Mouse (Mus musculus) spleen, postnatal 36 days (tissue): ENCODE data around the gene Mllt11.

ENCODE experiments used
- DNase-seq, 2 experiments: peaks; one replicate each; pipeline ENCODE4 v3.0.0; 2022; ENCODE audit warnings: low spot score in 2 of 2, mixed read lengths in 1 of 2

Mllt11 gene

GRCm38 (mm10) chr3:95246465-95247231 lies 14.7 kb upstream of the Mllt11 start:
- DNase-seq, result peak; percentile 40 to 51

DNA sequence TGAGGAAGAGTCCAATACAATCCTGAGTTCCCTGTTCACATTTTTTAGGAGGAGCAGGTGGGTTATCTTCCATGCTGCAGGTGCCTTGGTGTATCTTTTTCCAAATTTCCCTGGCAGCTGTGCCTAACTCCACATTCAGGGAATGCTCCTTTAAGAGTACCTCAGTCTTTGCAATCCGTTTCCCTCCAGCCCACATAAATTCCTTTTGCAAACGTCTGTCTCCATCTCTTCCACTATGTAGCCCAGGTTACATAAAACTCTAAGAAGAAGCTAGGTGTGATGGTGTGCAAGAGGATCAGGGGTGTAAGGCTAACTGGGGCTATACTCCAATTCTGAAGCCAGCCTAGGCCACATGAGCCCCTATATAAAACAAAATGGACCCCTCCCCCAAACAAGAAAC lies 11.1 kb upstream of the Mllt11 start:
- no peak for DNase-seq

GRCm38 (mm10) chr3:95241498-95241897 lies 9.5 kb upstream of the Mllt11 start, which contains the start of gene Gm128:
TSS of gene Gm128 (minus strand) at chr3:95241598.
- DNase-seq, result no peak

DNA sequence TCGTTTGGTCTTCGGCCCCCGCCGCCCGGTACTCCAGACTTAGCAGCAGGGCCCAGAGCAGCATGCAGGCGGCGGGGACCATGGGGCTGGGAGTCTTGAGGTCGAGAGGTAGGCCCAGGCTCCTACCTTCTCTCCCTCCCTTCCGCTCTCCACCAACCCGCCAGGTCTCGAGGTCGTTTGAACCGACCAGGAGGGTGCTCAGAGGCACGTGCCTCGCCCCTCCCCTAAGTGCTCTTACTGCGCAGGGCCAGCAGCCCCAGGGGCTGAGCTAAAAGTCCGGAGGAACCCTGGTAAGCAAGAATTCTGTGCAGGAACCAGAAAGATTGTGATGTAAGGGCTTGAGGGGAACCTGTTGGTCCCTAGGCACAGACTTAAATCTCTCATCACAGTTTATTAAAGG lies 8.9 kb upstream of the Mllt11 start:
- DNase-seq, result no peak

GRCm38 (mm10) chr3:95239971-95240370 lies 8.0 kb upstream of the Mllt11 start:
- no peak for DNase-seq

DNA sequence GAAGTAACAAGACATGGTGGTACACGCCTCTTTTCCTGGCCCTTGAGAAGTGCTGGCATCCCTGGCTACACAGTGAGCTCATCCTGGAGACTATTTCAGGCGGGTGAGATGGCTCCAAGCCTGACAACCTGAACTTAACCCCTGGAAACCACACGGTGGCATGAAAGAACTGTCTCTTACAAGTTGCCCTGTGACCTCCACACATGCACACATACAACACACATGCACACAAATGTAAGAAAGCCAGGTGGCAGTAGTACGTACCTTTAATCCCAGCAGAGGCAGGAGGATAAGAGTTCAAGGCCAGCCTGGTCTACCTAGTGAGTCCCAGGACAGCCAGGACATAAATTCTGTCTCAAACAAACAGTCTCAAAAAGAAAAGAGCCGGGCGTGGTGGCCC lies 7.1 kb upstream of the Mllt11 start:
- no peak for DNase-seq

GRCm38 (mm10) chr3:95237541-95238099 lies 5.6 kb upstream of the Mllt11 start:
- DNase-seq, result no peak

- DNase-seq, result no peak
Measured at GRCm38 (mm10) chr3:95235386-95236301, 3.7 kb upstream of the Mllt11 start.

GRCm38 (mm10) chr3:95233303-95233980 lies 1.5 kb upstream of the Mllt11 start:
- DNase-seq, result no peak

- no peak for DNase-seq
Measured at GRCm38 (mm10) chr3:95232771-95233170, 800 bp upstream of the Mllt11 start.

GRCm38 (mm10) chr3:95230495-95231297 lies 1.3 kb downstream of the Mllt11 start:
- peak; percentile 39 to 60 for DNase-seq

GRCm38 (mm10) chr3:95229781-95230494 lies 2.0 kb downstream of the Mllt11 start:
- peak; percentile 41 to 58 for DNase-seq

- peak; percentile 56 to 57 for DNase-seq
Measured at GRCm38 (mm10) chr3:95228894-95229780, 2.8 kb downstream of the Mllt11 start.

- peak; percentile 90 to 92 for DNase-seq
Measured at GRCm38 (mm10) chr3:95228148-95228893, 3.6 kb downstream of the Mllt11 start, which contains the start of gene Cdc42se1. TSS of gene Cdc42se1 (plus strand) at chr3:95228732.

DNA sequence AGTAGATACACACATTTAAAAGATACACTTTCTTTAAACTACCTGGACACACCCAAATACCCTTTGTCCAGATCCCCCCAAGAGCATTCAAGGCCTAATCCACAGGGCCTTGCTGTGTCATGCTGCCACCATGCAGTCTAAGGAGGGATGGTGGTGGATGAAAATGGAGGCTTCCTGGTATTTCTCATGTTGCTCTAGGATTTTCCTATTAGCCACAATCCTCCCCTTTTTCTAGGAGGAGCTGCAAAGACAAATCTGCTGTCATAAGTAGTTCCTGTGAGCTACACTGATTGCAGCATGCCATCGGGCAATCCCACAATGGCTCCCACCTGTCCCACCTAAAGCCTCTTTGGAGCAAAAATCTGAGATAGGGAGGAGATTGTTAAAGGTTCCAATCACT lies 4.8 kb downstream of the Mllt11 start:
- no peak for DNase-seq

DNA sequence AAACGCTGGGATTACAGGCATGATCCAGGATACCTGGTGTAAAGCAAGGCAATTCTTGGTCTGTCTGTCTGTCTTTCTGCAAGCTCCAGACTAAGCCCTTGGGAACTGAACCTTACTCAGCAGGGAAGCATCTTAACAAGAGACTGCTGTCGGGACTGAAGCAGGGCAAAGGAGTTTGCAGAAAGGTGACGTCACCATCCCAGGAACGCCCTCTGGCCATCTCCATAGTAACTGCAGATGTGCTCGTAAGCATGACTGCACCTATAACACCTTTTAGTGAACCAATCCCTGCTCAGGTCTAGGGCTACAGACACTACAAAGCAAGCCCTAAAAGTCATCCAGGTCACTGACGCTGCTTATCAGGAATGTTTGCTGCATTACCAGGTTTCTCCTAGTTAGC lies 7.7 kb downstream of the Mllt11 start:
- DNase-seq, result no peak

DNA sequence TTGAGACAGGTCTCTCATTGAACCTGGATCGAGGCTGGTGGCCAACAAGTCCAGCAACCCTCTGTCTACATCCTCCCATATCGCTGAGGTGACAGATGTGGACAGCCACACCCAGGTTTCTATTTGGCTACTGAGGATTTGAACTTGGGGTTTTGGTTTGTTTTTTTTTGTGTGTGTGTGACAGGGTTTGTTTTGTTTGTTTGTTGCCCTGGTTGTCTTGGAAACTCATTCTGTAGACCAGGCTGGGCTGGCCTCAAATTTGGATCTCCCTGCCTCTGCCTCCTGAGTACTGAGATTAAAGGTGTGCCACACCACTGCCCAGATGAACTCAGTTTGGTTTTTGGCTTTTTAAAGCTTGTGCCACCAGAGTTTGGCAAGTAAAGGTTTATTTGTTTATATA lies 8.9 kb downstream of the Mllt11 start:
- DNase-seq, result no peak

- peak; percentile 38 to 64 for DNase-seq
Measured at GRCm38 (mm10) chr3:95218466-95219137, 13.4 kb downstream of the Mllt11 start.
